Mouse (Mus musculus): ENCODE data around the gene Abcg2. TPM values are rescaled to one million over a fixed set of nuclear protein-coding genes. Genes with fewer than 3 reads are reported as not detected.

Abcg2 gene
- polyA plus RNA-seq, 1 experiment from 2014 or later, result 61.9 TPM

DNA sequence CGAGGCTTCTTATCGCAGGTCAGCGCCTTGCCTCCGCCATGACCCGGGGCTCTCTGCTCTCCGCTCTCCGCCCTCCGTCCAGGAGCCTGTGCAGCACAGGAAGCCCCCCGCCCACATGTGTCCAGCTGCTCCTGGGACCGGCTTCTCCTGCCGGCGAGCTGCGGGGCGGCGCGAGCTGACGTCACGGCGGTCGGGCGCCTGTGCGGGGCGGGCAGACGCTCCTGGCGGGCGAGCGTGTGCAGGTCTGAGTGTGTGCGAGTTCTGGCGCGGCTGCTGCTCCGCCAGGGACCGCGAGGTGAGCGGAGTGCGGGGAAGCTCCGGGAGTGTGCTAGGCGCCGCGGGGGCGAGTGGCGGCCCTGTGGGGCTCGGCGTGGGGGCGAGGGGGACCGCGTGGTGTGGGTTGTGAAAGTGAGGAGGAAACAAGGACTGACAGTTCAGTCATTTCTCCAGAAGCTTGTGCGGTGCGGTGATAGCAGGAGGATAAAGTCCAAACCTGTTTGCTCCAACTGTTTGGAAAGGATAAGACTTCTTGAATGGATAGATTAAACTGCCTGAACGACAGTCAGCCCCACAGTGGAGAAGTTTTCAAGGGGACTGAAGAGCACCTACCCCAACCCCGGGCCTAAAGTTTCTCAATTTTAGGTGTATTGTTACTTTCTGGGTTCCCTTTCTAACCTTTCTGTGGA is 56.2 kb downstream of the Abcg2 start:
- Histone ChIP-seq H3K36me3 (no peaks in the 10 kb centered on the region), H3K9me3 (no peaks in the 10 kb centered on the region), H3K27ac (no peak overlapping the region), H3K4me3 (peak overlapping the region; percentile 61), H3K9ac (peak overlapping the region; percentile 74), H3K4me1 (peaks cover 4% of the 10 kb centered on the region; the same call in 1 of the 2 replicates), H3K4me2 (replicated peaks) (peak overlapping the region; percentile 76), H3K27me3 (no peaks in the 10 kb centered on the region)
- WGBS, result under 1% methylated on average over 50 of the region's 50 CpGs
- peak; percentile 99 for ATAC-seq (ENCODE audit: insufficient number of reproducible peaks, insufficient read depth, low FRiP score, low TSS enrichment)

DNA sequence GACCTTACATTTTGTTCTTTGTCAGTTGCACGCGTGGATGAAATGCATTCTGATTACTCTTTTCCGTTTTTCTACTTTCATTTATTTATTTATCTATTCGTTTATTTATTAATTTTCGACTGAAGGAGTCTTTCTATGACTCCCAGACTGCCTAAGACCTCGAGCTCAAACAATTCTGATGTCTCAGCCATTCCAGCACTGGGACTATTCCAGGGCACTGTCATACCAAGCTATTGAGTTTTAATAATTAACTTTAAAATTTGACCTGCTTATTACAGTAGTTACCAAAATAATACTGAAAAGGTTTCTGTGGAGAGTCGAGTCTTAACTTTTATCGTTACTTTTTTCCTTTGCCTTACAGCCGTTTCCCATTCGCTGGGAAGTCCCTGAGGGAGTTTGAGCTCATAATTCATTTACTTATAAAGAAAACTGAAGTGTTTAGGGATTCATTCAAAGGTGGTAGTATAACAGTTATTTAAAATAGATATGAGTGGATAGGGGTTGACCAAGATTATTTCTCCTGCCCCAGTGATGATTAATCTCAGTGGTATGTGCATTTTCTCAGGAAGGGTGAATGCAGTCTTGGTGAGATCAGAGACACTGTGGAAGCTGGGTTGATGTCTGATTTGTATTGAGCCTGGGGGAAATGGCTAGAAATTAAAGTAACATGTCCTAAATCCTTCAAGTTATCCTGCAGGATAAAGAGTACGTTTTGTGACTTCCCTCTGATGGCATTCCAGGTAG is 56.9 kb downstream of the Abcg2 start:
- Histone ChIP-seq H3K36me3 (no peaks in the 10 kb centered on the region), H3K4me2 (replicated peaks) (peak overlapping the region; percentile 76), H3K27ac (no peak overlapping the region), H3K4me3 (peak overlapping the region; percentile 61), H3K4me1 (peaks cover 4% of the 10 kb centered on the region; the same call in 1 of the 2 replicates), H3K9ac (no peak overlapping the region), H3K9me3 (no peaks in the 10 kb centered on the region), H3K27me3 (no peaks in the 10 kb centered on the region)
- ATAC-seq (ENCODE audit: insufficient number of reproducible peaks, insufficient read depth, low FRiP score, low TSS enrichment), result no peak
- 36% methylated on average over 11 of the region's 11 CpGs for WGBS

DNA sequence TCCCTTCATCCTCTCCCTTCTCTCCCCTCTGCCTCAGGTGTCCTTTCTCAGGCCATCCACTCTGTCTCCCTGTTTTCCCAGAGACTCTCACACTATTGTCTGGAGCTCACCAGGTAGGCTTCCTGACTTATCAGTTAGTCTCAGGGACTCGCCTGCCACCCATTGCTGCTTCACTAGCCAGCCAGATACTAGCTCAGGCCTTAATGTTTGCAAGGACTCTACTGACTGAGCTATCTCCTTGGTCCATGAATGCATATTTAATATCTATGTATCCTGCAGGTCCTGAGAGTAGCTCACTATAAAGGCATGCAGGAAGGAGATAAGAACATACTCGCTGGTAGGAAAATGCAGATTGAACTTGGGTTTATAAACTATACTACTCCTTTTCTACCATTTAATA is 57.9 kb downstream of the Abcg2 start:
- no peaks in the 10 kb centered on the region for H3K27me3 ChIP-seq
- H3K9me3 ChIP-seq, result no peaks in the 10 kb centered on the region
- H3K4me3 ChIP-seq, result no peak overlapping the region
- no peaks in the 10 kb centered on the region for H3K36me3 ChIP-seq
- WGBS, result 81% methylated on average over 2 of the region's 2 CpGs
- H3K4me2 ChIP-seq (replicated peaks), result no peak overlapping the region
- H3K9ac ChIP-seq, result no peak overlapping the region
- no peak for ATAC-seq (ENCODE audit: insufficient number of reproducible peaks, insufficient read depth, low FRiP score, low TSS enrichment)
- no peak overlapping the region for H3K27ac ChIP-seq
- peaks cover 4% of the 10 kb centered on the region; the same call in 1 of the 2 replicates for H3K4me1 ChIP-seq

DNA sequence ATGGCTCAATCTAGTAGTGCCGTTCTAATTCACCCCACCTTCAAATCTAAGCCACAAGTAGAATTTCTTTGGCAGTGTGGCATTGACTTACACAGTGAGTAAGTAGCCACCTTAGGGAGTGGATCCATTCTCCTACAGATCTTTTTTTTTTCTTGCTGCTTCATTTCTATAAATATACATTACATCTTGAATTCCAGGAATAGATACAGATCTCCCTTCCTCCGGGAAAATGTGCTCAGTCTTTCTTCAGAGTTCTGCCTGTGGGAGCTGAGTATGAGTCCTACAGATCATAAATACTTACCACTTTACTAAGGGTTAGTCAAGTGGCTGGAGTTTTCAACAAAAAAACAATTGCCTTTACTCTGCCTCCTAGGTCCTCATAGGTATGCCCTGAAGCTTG is 60.3 kb downstream of the Abcg2 start:
- H3K9me3 ChIP-seq, result no peaks in the 10 kb centered on the region
- H3K36me3 ChIP-seq, result no peaks in the 10 kb centered on the region
- no peak for ATAC-seq (ENCODE audit: insufficient number of reproducible peaks, insufficient read depth, low FRiP score, low TSS enrichment)
- H3K9ac ChIP-seq, result no peak overlapping the region
- no peaks in the 10 kb centered on the region for H3K27me3 ChIP-seq
- WGBS, result 78% methylated on average over 2 of the region's 2 CpGs
- no peak overlapping the region for H3K27ac ChIP-seq
- H3K4me3 ChIP-seq, result no peak overlapping the region
- H3K4me1 ChIP-seq, result peaks cover 4% of the 10 kb centered on the region; the same call in 1 of the 2 replicates
- no peak overlapping the region for H3K4me2 ChIP-seq (replicated peaks)

DNA sequence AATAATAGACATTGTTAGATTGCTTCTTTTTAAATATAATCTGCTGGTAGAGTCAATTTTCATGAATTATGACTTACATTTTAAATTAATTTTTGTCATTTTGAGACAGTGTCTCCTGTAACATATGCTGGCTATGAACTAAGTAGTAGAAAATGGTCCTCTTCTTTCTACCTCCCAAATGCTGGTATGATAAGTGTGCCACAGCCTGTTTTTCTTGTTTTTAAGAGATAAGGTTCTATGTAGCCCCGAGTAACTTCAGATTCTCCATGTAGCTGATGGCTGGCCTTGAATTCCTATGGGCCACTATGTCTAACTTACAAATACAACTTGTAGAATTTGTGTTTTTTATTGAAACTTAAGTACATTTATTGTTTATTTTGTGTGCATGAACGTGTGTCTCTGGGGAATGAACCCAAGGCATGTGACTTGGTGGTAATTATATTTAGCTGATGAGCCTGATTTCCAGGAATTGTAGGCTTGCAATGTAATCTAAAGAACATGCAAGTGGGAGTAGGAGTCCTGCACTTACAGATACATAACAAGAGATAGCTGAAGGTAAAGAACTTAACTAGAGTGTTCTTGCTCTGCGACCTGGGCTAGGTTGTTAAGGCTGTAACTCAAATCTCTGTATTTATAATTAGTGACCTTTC is 63.9 kb downstream of the Abcg2 start:
- ATAC-seq (ENCODE audit: insufficient number of reproducible peaks, insufficient read depth, low FRiP score, low TSS enrichment), result no peak

DNA sequence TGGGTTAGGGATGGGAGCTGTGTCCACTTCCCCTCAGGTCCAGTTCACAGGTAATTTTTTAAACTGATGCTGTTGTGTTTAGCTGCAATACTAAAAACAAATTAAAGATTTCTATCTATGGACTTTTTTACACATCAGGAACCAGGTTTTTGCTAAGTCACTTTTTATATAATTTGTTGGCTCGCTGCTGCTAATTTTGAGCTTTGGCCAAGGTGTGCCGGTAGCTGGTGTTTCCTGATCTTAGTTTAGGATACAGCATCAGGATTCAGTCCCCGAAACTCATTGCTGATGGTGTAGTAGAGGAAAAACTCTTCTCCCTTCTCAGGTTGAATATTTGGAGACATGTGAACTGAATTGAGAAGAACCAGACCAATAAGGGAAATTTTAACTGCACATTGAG is 65.8 kb downstream of the Abcg2 start:
- no peaks in the 10 kb centered on the region for H3K27me3 ChIP-seq
- 93% methylated on average over 3 of the region's 3 CpGs for WGBS
- no peaks in the 10 kb centered on the region for H3K36me3 ChIP-seq
- H3K4me1 ChIP-seq, result no peaks in the 10 kb centered on the region
- no peak overlapping the region for H3K27ac ChIP-seq
- H3K9ac ChIP-seq, result no peak overlapping the region
- H3K4me3 ChIP-seq, result no peak overlapping the region
- H3K9me3 ChIP-seq, result no peaks in the 10 kb centered on the region
- no peak for ATAC-seq (ENCODE audit: insufficient number of reproducible peaks, insufficient read depth, low FRiP score, low TSS enrichment)
- H3K4me2 ChIP-seq (replicated peaks), result no peak overlapping the region

More for the DNA sequence above, 63.9 kb downstream of the Abcg2 start:
- no peak overlapping the region for H3K27ac ChIP-seq
- no peak overlapping the region for H3K4me2 ChIP-seq (replicated peaks)
- no peaks in the 10 kb centered on the region for H3K4me1 ChIP-seq
- no peak overlapping the region for H3K9ac ChIP-seq
- no peak overlapping the region for H3K4me3 ChIP-seq
- H3K36me3 ChIP-seq, result no peaks in the 10 kb centered on the region
- H3K9me3 ChIP-seq, result no peaks in the 10 kb centered on the region
- no peaks in the 10 kb centered on the region for H3K27me3 ChIP-seq
- 71% methylated on average over 3 of the region's 3 CpGs for WGBS

DNA sequence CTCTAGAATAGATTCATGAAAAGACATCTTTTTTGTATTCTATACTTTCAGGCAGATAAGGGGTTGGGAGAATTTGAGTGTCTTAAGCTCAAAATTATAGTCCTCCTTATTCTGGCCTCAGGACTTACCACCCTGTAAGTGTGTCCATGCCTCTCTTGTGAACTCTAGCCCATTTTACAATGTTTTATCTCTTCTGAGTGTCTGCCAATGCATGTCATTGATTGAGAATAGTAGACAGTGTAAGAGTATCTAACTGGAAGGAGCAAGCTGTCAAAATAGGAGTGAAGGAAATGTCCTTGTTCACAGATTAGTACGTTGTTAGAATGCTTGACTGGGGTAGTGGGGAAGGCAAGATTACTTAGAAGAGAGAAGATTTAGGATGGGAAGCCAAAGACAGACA is 66.7 kb downstream of the Abcg2 start:
- ATAC-seq (ENCODE audit: insufficient number of reproducible peaks, insufficient read depth, low FRiP score, low TSS enrichment), result no peak
- WGBS, result 76% methylated on average over 1 of the region's 1 CpGs
- no peak overlapping the region for H3K4me2 ChIP-seq (replicated peaks)
- H3K4me3 ChIP-seq, result no peak overlapping the region
- no peaks in the 10 kb centered on the region for H3K9me3 ChIP-seq
- no peaks in the 10 kb centered on the region for H3K4me1 ChIP-seq
- H3K27me3 ChIP-seq, result no peaks in the 10 kb centered on the region
- no peak overlapping the region for H3K27ac ChIP-seq
- H3K9ac ChIP-seq, result no peak overlapping the region
- H3K36me3 ChIP-seq, result no peaks in the 10 kb centered on the region

DNA sequence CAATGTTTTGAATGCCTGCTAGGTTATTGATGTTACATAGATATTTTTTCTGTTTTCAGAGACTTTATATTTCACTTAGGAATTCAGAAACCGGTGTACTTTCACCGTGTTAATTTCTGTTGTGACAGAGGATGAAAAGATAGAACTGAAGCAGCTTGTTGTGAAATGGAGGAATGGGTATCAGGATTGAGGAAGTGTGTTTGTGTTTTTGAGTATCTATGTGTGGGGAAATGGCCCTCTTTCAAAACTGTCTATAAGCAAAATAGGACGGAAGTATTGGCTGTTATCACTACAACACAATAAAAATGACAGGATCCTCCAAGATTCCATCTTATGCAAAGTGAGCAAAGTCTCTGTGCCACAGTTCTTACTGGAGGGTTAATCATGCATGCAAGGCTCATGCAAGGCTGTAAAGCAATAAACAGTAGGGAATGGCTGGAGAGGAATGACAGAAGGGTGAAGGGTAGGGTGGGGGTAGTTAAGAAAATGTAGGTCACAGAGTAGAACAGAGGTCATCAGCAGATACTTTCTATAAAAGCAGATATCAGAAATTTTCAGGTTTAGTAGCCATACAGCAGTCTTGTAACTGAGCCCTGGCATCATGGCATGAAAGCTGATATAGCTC is 76.7 kb downstream of the Abcg2 start:
- Histone ChIP-seq H3K9ac (no peak overlapping the region), H3K4me2 (replicated peaks) (no peak overlapping the region), H3K4me1 (no peaks in the 10 kb centered on the region), H3K9me3 (no peaks in the 10 kb centered on the region), H3K36me3 (no peaks in the 10 kb centered on the region), H3K27ac (no peak overlapping the region), H3K27me3 (no peaks in the 10 kb centered on the region), H3K4me3 (no peak overlapping the region)
- WGBS, result 90% methylated on average over 3 of the region's 3 CpGs
- no peak for ATAC-seq (ENCODE audit: insufficient number of reproducible peaks, insufficient read depth, low FRiP score, low TSS enrichment)

DNA sequence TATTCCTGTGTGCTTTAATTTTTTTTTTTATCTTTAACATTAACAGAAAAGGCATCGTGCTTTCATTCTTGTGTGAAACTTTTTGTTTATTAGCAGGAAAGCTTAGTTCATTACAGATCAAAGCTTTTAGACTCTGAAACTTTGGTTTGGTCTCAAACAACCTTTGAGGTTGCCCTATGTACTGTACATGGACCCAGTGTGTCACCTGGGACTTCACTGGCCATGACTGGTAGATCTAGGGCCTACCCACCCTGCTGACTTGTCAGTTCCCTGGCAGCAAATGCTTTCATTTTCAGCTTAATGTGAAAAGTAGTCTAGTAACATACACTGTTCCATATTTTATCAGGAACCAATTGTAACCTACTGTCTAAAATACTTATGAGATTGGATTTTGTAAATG is 93.5 kb downstream of the Abcg2 start:
- H3K4me1 ChIP-seq, result no peaks in the 10 kb centered on the region

DNA sequence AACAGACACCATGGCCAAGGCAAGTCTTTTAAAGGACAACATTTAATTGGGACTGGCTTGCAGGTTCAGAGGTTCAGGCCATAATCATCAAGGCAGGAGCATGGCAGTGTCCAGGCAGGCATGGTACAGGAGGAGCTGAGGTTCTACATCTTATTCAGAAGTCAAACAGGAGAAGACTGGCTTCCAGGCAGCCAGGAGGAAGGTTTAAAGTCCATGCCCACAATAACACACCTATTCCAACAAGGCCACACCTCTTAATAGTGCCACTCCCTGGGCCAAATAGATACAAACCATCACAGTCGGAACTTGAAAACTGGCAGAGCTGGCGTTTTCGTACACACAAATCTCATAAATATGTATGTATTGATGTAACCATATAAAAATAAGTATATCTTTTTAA is 94.2 kb downstream of the Abcg2 start:
- H3K9me3 ChIP-seq, result no peaks in the 10 kb centered on the region
- H3K4me1 ChIP-seq, result no peaks in the 10 kb centered on the region
- no peak overlapping the region for H3K4me2 ChIP-seq (replicated peaks)
- H3K4me3 ChIP-seq, result no peak overlapping the region
- no peak overlapping the region for H3K9ac ChIP-seq
- no peak for ATAC-seq (ENCODE audit: insufficient number of reproducible peaks, insufficient read depth, low FRiP score, low TSS enrichment)
- H3K27ac ChIP-seq, result no peak overlapping the region
- 91% methylated on average over 3 of the region's 3 CpGs for WGBS
- 0 out of 2 replicates have a peak, but pooled peaks cover 7% of the 10 kb centered on the region for H3K36me3 ChIP-seq
- H3K27me3 ChIP-seq, result no peaks in the 10 kb centered on the region

More for the DNA sequence above, 93.5 kb downstream of the Abcg2 start:
- Histone ChIP-seq H3K36me3 (0 out of 2 replicates have a peak, but pooled peaks cover 7% of the 10 kb centered on the region), H3K27ac (no peak overlapping the region), H3K9ac (no peak overlapping the region), H3K4me3 (no peak overlapping the region), H3K4me2 (replicated peaks) (no peak overlapping the region), H3K27me3 (no peaks in the 10 kb centered on the region), H3K9me3 (no peaks in the 10 kb centered on the region)
- 80% methylated on average over 1 of the region's 1 CpGs for WGBS
- ATAC-seq (ENCODE audit: insufficient number of reproducible peaks, insufficient read depth, low FRiP score, low TSS enrichment), result no peak

DNA sequence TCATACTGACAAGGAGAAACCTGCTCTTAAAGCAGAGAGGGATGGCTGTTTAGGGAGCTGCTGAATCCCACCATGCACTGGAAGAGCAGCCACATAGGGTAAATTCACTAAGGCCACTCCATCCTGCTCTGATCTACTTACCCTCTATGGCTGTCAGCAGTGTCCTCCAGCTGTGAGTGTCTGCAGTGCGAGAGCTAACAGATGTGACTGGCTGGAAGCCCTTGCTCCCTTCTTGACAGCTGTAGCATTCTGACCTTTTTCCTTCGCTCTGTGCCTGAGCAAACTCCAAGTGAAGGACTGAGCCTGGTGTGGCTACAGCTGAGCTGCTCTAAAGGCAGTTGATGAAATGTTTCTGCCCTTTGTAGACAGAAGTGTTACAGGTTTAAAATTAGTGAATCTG is 107.3 kb downstream of the Abcg2 start:
- no peak overlapping the region for H3K4me2 ChIP-seq (replicated peaks)
- H3K4me3 ChIP-seq, result no peak overlapping the region
- H3K27ac ChIP-seq, result no peak overlapping the region
- H3K4me1 ChIP-seq, result no peaks in the 10 kb centered on the region
- whole genome bisulfite sequencing, result 76% methylated on average over 2 of the region's 2 CpGs
- H3K9ac ChIP-seq, result no peak overlapping the region
- H3K27me3 ChIP-seq, result no peaks in the 10 kb centered on the region
- H3K36me3 ChIP-seq, result no peaks in the 10 kb centered on the region
- no peak for ATAC-seq (ENCODE audit: insufficient number of reproducible peaks, insufficient read depth, low FRiP score, low TSS enrichment)
- no peaks in the 10 kb centered on the region for H3K9me3 ChIP-seq

All from embryonic facial prominence, embryonic 12.5 days (tissue).